Mouse (Mus musculus) spleen, adult 18-20 months (tissue): ENCODE data around the gene Luzp1.

Source experiments
- DNase-seq, 2 experiments: peaks; one replicate each; pipeline ENCODE4 v3.0.0; 2022; ENCODE audit warnings: mixed read lengths in 2 of 2

Gene Luzp1

GRCm38 (mm10) chr4:136462839-136463178, 6.8 kb upstream of the Luzp1 start:
- no peak for DNase-seq

DNA sequence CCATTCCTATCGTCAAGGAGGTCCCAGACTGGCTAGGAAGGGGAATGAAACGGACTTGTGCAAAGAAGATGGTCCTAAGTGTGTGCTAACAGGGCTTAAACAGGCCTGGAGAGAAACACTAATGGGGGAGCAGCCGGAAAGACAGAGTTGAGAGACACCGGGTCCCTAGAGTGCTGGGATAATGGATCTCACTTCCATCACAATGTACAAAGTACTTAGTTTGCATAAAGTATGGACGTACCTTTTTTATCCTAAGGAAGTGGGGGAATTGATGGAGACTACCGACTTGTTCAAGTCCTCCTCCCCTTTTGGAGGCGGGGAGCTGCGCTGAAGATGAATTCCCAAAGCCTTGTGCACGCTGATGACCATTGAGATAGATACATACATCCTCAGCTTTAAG, 6.1 kb upstream of the Luzp1 start:
- DNase-seq: no peak

DNA sequence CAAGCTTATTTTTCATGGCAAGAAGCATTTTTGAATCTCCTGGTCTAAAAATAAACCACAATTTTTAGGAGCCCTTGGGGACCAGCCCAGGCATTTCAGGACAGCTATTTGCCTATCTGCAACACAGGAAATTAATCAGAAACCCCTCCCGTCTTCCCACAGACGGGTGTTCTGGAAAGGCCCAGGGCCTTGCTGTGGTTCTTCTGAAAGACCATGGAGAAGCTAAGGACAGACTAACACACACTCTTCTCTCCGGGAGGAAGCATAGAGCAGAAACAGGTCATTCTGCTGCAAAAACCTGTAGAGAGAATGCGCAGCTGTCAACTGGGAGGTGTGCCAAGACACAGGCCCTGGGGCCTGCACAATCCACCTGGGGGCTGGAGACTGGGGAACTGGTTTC, 3.3 kb upstream of the Luzp1 start:
- DNase-seq: no peak

DNA sequence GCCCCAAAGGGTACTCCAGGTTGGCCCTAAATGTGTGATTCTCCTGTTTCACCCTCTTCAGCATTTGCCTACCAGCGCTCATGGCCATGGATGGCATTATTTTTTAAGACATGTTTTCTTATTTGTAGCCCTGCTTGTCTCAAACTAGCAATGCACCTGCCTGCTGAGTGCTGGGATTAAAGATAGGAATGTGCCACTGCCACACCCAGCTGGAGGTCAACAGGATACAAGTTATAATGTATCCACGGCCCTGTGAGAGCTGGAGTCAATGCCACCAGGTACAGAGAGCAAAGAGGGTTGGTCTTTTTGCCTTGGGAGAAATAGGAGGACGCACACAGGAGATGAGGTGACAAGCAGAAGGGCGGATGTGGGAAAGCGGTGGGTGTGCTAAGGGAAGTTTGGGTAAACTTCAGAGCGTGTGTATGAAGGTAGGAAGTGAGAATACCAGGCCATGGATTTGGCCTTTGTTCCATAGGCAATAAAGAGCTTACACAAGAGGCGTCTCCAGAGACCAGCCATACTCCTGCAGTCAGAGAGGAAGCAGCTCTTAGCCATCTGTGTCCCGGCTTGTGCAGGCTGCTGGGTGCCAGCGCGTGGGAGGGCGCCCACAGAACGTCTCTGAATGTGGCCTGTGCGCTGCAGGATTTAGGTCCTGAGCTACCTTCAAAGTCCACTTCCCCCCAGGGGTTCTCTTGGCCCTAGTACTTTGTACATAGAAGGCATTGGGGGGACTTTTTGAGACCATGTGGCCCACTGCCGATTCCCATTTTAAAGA, 821 bp upstream of the Luzp1 start:
- DNase-seq: no peak

GRCm38 (mm10) chr4:136469941-136470346, 383 bp downstream of the Luzp1 start:
- DNase-seq: no peak

GRCm38 (mm10) chr4:136470347-136471071, 948 bp downstream of the Luzp1 start:
- peak in 1 of 2 experiments; percentile 29 for DNase-seq

GRCm38 (mm10) chr4:136476692-136477091, 7.1 kb downstream of the Luzp1 start:
- no peak for DNase-seq

DNA sequence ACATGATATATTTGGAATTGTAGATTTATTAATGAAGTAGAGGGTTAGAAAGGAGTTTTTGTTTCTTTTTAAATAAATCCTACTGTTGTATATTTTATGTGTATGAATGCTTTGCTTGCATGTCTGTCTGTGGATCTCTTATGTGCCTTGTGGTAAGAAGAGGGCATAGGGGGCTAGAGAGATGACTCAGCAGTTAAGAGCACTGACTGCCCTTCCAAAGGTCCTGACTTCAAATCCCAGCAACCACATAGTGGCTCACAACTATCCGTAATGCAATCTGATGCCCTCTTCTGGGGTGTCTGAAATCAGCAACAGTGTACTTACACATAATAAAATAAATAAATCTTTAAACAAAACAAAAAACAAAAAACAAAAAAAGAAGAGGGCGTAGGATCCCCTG, 17.0 kb downstream of the Luzp1 start:
- DNase-seq: no peak

DNA sequence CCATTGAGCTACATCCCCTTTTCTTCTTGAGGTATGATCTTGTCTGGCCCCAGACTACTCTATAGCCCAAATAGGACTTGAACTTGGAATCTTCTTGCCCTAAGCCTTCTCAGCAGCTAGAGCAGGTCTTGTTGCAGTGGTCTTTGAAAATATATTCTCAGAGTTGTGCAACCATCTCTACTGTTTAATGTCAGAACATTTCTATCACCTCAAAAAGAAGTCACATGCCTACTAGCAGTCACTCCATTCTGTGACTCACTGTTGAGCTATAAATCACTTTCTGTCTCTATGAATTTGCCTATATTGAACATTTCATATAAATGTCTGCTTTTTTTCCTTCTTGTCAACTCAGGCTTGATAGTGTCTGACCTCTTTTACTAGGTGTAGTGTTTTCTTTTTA, 26.4 kb downstream of the Luzp1 start:
- no peak for DNase-seq

- no peak for DNase-seq
Measured at GRCm38 (mm10) chr4:136505426-136506215, 36.1 kb downstream of the Luzp1 start.

- peak in 1 of 2 experiments; percentile 38 for DNase-seq
Measured at GRCm38 (mm10) chr4:136509857-136510256, 40.3 kb downstream of the Luzp1 start.

- no peak for DNase-seq
Measured at GRCm38 (mm10) chr4:136511708-136512107, 42.1 kb downstream of the Luzp1 start.

DNA sequence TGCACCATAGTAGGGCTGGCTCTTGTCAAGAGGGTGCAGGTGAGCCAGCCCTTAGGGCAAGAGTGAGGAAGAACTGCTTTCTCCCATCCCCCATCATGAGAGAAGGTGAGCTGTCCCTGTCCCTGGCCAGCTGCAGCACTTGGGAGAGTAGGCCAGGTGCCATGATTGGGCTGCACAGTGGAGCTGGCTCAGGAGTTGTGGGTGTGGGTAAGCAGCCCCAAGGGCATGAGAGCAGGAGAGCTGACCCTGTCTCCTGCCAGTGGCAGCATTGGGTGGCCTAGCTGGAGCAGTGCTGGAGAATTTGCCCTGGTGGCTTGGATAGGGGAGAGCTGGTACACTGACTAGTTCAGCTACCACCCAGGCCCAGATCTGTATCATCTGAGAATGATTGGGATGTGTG, 43.3 kb downstream of the Luzp1 start:
- DNase-seq: no peak

GRCm38 (mm10) chr4:136518141-136518540, 48.6 kb downstream of the Luzp1 start:
- no peak for DNase-seq

DNA sequence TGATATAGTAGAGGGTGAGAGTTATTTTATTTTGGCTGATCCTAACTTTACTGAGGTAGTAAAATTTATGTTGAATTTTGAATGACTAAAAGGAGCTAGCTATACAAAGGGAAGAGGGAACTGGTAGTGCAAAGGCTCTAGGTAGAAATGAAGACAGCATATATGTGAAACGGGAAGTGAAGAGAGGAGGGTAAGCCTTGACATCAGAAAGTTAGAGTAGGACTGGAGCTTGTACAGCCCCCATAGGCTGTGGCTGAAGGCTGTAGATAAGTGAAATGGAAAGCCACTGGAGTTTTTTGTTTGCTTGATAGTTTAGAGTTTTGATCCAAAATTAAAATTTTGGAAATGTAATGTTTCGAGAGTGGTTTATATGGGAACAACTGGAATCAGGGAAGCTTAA, 49.0 kb downstream of the Luzp1 start:
- DNase-seq: no peak

DNA sequence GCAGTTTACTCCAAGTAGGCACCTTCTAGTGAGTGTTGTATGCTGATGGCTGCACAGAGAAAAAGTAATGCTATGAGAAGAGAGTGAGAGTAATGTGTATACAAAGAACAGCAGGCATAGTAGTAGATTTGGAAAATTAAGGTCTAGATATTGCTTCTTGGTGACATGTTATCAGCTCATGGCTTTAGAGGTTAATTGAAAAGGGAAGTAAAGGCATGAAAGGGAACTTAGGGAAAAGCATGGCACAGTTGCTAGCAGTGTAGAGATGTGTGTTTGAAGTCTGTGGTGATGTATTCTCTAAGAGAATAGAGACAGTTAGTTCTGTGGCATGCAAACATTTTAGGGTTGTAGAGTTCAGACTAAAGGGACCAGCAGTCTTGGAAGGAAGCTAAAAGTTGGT, 50.3 kb downstream of the Luzp1 start:
- no peak for DNase-seq

DNA sequence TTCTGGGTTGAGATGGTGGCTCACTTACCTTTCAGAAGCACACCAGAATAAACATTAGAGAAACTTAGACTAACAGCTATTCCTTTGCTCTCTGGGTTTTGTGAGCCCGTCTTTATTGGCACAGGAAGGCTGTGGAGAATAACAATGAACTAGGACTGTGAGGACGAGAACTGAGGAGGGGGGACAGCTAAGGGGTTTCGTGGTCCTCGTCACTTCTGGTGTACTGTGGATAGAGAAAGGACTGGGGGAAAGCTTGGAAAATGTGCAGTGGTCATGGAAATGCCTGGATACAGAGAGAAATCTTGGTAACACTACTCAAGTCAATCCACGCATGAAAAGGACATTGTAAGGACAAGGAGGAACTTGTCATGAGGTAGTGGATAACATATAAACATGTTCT, 52.3 kb downstream of the Luzp1 start:
- no peak for DNase-seq

GRCm38 (mm10) chr4:136524309-136524708, 54.7 kb downstream of the Luzp1 start:
- no peak for DNase-seq

DNA sequence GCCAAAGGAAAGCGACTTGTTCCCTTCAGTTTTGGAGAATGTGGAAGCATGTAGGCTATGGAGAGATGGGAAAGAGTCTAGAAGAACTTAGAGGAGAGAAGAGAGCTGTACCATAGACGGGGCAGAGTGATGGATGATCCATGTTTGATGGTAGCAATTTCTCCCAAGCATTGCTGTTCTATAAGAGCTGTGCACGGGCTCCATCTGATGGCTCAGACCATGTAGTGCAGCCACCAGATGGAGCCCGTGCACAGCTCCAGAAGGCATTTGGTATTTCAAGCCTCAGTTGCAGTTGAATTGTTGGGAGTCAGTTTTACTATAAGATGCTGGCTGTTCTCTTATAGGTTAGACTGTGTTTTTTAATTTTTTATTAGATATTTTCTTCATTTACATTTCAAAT, 56.9 kb downstream of the Luzp1 start:
- peak in 1 of 2 experiments; percentile 54 for DNase-seq

DNA sequence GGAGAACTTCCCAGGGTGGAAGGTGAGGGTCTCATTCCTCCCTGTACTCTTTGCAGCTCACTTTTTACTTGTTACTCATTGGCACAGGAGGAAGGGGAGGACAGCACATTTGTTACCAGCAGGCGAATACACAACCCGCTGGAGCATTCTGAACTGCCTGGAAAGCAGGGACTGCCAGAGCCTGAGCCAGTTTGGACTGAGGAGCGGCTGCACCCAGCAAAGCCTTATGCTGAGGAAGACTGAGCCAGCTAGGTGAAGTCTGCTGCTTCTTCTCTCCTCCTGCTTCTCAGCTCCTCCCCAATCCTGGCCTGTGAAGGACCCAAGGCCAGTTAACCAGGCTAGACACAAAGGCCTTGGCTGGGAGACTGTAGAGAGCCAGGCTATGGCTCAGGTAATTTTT, 75.6 kb downstream of the Luzp1 start:
- DNase-seq: no peak

DNA sequence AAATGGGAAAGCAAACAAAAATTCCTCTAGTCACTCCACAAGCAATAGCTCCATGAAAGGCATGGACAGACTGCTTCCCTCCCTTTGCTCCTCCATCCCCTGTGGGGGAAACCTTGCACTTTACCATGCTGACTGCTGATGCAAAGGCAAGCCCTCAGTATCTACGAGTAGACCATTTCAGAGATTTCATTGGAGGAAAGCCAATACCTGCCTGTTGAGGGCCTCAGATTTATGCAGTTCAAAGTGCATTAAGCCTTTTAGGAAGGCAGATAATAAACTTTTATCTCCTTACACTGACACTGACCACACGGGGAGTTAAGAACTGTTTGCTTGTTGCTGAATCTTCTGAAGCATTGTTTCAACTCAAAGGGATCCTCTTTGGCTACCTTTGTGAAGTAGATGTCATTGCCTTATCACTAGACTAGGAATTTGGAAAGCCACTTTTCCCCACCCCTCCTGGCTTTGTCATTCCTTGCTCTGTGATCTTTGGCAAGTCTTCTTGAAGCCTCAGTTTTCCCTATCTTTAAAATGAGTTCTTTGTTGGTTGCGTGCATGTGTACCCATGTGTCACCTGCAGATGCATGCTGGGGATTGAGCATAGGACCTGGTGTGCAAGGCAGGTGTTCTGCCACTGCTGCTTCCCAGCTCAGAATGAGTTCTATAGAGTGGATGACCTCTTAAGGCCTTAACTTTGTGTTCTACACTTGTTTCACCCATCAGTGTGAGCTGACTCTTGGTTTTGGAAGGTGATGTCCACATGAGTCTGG, 76.9 kb downstream of the Luzp1 start:
- no peak for DNase-seq

- no peak for DNase-seq
Measured at GRCm38 (mm10) chr4:136547721-136548120, 78.2 kb downstream of the Luzp1 start.

- DNase-seq: no peak
Measured at GRCm38 (mm10) chr4:136548381-136548801, 78.8 kb downstream of the Luzp1 start.
